Mouse (Mus musculus) brain, embryonic 14.5 days (tissue): Measurements from ENCODE around the gene Stx8. TPM values are rescaled to one million over a fixed set of nuclear protein-coding genes. Genes with fewer than 3 reads are reported as not detected.

ENCODE experiments used
- DNase-seq: peaks from one replicate; pipeline ENCODE4 v3.0.0-alpha.2; 2011; ENCODE audit warnings: low read depth
- CTCF ChIP-seq: fragments of 200-500 bp; IDR thresholded peaks from 2 replicates; pipeline ENCODE4 v1.5.1; 2012; ENCODE audit warnings: inconsistent platforms, mild to moderate bottlenecking, moderate library complexity, borderline replicate concordance; ENCODE audit not compliant: insufficient read depth, insufficient read length; ENCODE audit errors: extremely low read depth
- POLR2A ChIP-seq: fragments of 200-500 bp; IDR thresholded peaks from 2 replicates; pipeline ENCODE4 v1.6.1; 2012; ENCODE audit warnings: mild to moderate bottlenecking, inconsistent platforms, borderline replicate concordance; ENCODE audit not compliant: poor library complexity, insufficient read depth, insufficient read length, severe bottlenecking; ENCODE audit errors: extremely low read depth
- polyA plus RNA-seq: library from polyadenylated mRNA; depleted of rRNA; stranded (reverse); fragments of >200 nt; gene quantifications from 2 replicates; pipeline ENCODE4 v1.2.3, GENCODE M21; 2012; rRNA removed

Stx8 gene
- 20.6 and 23.4 TPM in 2 replicates for polyA plus RNA-seq

- TF ChIP-seq POLR2A = peak; percentile 41; the same call in 1 of the 2 replicates
- no peak for TF ChIP-seq CTCF
- peak; percentile 93 for DNase-seq
Measured at GRCm38 (mm10) chr11:67965905-67966878, at the start of gene Stx8. TSS of gene Stx8 (plus strand) at chr11:67966193.

GRCm38 (mm10) chr11:67917126-67917525 is 48.9 kb upstream of the Stx8 start:
- TF ChIP-seq CTCF = no peak
- TF ChIP-seq POLR2A = no peak
- no peak for DNase-seq

DNA sequence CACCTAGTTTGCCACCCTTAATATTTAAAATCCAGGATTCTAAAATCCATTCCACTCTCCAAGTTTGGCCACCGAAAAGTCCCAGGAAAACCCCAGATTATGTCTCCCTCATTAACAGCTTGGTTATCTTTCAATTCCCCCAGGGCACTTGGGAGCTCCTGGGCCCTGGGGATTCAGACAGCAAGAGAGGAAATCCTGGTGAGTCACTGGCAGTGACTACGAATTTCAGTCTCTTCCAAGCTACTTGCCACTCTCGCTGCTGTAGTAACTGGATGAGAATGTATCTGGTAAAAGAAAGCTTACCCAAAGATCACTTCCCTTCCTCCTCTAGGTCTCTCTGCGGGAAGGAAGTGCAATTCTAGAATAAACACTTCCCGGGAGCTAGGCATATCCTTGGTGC is 46.4 kb upstream of the Stx8 start:
- no peak for DNase-seq
- TF ChIP-seq CTCF = no peak
- TF ChIP-seq POLR2A = no peak

GRCm38 (mm10) chr11:67920226-67920960 is 45.6 kb upstream of the Stx8 start:
- TF ChIP-seq POLR2A = no peak
- no peak for TF ChIP-seq CTCF
- no peak for DNase-seq

- TF ChIP-seq POLR2A (no peak), CTCF (no peak)
- DNase-seq = peak; percentile 26
Measured at GRCm38 (mm10) chr11:67921091-67921826, 44.7 kb upstream of the Stx8 start.

DNA sequence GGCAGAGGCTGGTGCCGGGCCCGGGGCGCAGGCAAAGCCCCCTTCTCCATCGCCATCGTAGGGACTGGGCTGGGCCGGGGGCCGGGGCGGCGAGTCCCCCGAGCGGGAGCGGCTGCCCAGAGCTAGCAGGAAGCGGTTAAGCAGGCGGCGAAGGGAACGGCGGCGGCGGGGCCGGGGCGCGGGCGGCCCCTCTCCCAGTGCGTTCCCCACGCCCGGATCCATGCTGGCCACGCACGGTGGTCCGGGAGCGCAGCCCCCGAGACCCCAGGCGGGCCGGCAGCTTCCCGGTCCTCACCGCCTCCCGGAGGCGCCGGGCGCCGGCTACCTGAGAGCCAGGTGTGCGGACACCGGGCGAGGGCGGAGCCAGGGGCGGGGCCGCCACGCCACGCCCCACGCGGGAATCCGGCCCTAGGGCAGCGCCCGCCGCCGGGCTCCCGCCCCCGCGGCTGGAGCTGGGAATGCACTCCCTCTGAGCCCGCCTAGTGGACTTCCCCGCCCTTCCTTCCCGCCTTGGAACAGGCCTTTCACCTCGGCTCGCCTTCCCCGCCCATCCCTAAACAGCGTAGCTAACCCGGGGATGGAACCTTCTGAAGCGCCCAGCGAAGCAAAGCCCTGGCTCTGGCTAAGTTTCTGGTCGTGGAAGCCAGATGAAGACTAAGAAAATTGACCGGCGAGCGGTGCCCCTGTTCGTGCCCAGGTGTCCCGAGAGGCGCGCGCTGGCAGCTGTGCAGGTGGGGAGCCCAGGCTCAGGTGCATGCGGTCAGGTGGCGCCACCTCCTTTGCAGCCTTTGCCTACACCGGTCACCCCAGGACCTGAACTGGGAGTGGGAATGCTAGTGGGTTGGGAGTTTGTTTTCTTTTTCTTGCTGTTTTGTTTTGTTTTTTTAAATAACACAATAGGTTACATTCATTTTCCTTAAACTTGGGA is 43.9 kb upstream of the Stx8 start, which contains the start of gene Usp43:
TSS of gene Usp43 (minus strand) at position 327 of the 928 bp plus-strand sequence.
- DNase-seq = peak; percentile 30
- TF ChIP-seq POLR2A (no peak), CTCF (no peak)

- peak; percentile 28; the same call in 1 of the 2 replicates for TF ChIP-seq CTCF
- TF ChIP-seq POLR2A = no peak
Measured at GRCm38 (mm10) chr11:67922755-67923125, 43.3 kb upstream of the Stx8 start.

DNA sequence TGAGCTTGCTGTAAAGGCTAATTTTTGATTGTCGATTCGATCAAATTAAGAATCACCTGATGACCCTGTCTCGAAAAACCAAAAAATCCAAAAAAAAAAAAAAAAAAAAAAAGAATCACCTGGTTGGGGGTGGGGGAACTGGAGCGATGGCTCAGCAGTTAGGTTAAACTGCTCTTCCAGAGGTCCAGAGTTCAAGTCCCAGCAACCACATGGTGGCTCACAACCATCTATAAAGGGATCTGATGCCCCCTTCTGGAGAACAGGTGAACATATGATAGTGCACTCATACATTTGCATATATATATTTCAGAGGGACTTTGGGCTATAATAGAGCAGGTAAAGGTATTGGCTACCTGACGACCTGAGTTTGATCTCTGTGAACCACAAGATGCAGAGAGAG is 42.3 kb upstream of the Stx8 start:
- DNase-seq = no peak
- TF ChIP-seq CTCF (no peak), POLR2A (no peak)

More at GRCm38 (mm10) chr11:67922755-67923125, 43.3 kb upstream of the Stx8 start:
- peak; percentile 88 for DNase-seq

GRCm38 (mm10) chr11:67925000-67925399 is 41.0 kb upstream of the Stx8 start:
- TF ChIP-seq CTCF (no peak), POLR2A (no peak)
- no peak for DNase-seq

GRCm38 (mm10) chr11:67926348-67927055 is 39.5 kb upstream of the Stx8 start:
- TF ChIP-seq POLR2A = no peak
- DNase-seq = no peak

- DNase-seq = no peak
- TF ChIP-seq CTCF (no peak), POLR2A (no peak)
Measured at GRCm38 (mm10) chr11:67932156-67932555, 33.8 kb upstream of the Stx8 start.

- DNase-seq = no peak
- no peak for TF ChIP-seq CTCF
Measured at GRCm38 (mm10) chr11:67948229-67948628, 17.8 kb upstream of the Stx8 start.

DNA sequence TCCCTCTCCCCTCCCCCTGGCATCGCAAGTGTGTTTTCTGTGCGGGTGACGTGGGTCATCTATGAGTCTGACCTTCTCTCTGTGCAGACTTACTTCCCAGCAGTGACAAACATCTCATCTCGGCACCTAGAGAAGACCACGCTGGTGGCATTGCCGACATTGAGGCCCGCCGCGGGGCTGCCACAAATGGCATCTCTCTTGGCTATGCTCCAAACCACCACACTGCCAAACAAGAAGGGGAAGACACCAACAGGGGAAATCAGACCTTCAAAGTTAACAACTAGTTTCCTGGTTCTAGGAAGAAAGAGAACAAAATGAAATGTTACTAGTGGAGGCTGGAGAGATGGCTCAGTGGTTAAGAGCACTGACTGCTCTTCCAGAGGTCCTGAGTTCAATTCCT is 16.5 kb upstream of the Stx8 start:
- DNase-seq = no peak

More for the DNA sequence above, 16.5 kb upstream of the Stx8 start:
- no peak for TF ChIP-seq CTCF
- TF ChIP-seq POLR2A = no peak
